Mouse (Mus musculus) erythroblast, adult 5-6 weeks (primary cell): ENCODE results near the gene Klhl32. TPM values are rescaled to one million over a fixed set of nuclear protein-coding genes. Genes with fewer than 3 reads are reported as not detected.

Experiments
- ATAC-seq: replicated peaks from 2 replicates; pipeline ENCODE4 v1.8.0; 2016; ENCODE audit warnings: moderate number of reproducible peaks, mild to moderate bottlenecking, moderate TSS enrichment, inconsistent platforms; ENCODE audit not compliant: poor library complexity, low FRiP score, severe bottlenecking
- total RNA-seq, 2 experiments: library from RNA; stranded (forward) in 1 of 2; stranded (reverse) in 1 of 2; fragments of 150-400 nt in 1 of 2; fragments of 200-764, 138-1000 nt in 1 of 2; gene quantifications; 2 replicates each; pipeline versions ENCODE4 v1.2.3 to v1.2.4; 2015 to 2017; ENCODE audit warnings: low replicate concordance in 2 of 2

Gene Klhl32
- total RNA-seq, 2 experiments from 2014 or later: not detected

DNA sequence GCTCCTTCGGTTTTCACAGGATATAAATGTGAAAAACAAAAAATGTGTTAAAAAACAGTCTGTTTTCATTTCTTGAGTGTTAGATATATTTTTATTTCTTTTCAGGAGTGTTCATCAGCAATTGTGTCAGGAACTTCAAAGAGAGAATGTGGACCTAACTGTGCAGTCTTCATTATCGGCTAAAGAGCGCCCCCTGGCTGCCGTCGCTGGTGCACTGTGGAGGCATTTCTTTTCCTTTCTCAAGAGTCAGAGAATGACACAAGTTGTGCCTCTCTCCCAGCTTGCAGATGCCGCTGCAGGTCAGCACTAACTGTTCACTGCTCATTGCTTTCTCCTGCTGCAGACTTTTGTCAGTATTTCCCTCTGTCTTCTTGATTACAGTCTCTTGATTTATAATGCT lies 276.6 kb downstream of the Klhl32 start:
- peak; percentile 94 for ATAC-seq

DNA sequence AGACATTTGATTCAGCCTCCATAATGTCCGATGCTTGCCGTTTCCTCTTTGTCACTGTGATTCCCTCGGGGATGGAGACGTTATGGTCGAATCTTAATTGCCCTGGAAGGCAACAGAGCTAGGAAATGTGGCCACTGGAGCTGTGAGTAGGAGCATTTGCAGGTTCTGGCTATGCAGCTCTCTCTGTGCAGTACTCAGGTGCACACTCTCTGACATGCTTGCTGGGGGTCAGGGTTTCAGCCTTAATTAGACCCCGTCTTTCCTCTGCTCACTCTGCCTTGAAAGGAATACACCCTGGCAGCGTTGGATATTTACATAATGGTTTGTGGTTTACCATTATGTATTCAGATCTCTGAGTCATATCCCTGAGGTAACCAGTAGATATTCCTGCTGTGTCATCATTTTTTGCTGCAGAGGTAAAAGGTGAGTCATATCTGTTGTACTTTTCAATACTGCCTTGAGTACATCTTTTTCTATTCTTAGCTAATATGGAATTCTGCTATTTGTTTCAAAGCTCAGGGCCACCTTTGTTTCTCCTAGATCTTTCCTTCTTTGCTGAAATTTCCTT lies 281.9 kb downstream of the Klhl32 start:
- ATAC-seq: no peak

DNA sequence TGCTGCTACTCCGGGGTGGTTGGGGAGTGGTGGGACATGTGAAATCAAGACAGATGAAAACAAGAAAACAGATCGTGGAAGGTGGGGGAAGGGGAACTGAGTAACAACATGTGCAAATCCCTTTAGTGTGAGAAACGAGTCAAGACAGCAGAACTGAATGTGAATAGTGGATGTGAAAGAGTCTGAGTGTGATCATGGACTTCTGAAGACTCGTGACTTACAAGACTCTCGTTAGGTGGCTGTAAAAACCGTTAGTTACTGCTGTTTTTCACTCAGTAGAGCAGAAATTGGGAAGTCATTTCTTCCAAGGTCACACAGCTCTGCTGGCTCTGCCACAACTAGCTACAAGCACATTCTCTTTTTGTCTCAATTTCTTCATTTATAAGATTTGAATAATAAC lies 282.9 kb downstream of the Klhl32 start:
- ATAC-seq: no peak

Other genes starting within 250 kb of the Klhl32 start
- 5.2 and 6.9 TPM in 2 replicates for gene Ndufaf4, start 47.0 kb upstream of the Klhl32 start, total RNA-seq (2015; ENCODE audit: low replicate concordance)
- 2.6 and 5.0 TPM in 2 replicates for gene Ndufaf4, start 47.0 kb upstream of the Klhl32 start, total RNA-seq (2017; ENCODE audit: low replicate concordance)
- gene Gpr63, start 115.3 kb upstream of the Klhl32 start, total RNA-seq (2015; ENCODE audit: low replicate concordance): not detected in 2 replicates
- gene Gpr63, start 115.3 kb upstream of the Klhl32 start, total RNA-seq (2017; ENCODE audit: low replicate concordance): not detected in 2 replicates